Mouse (Mus musculus): Measurements from ENCODE around the gene Klhl6. TPM values are rescaled to one million over a fixed set of nuclear protein-coding genes. Genes with fewer than 3 reads are reported as not detected.

The Klhl6 gene
- polyA plus RNA-seq, 1 experiment from 2014 or later, result 2.6 TPM

GRCm38 (mm10) chr16:19962951-19963350 is 19.9 kb downstream of the Klhl6 start:
- 68% methylated on average over 3 of the region's 3 CpGs for WGBS

GRCm38 (mm10) chr16:19961070-19961469 is 21.8 kb downstream of the Klhl6 start:
- no peak for ATAC-seq
- Histone ChIP-seq H3K36me3 (ENCODE audit: control insufficient read depth, insufficient read depth) (no peaks in the 10 kb centered on the region), H3K9me3 (ENCODE audit: control insufficient read depth) (no peaks in the 10 kb centered on the region), H3K4me1 (replicated peaks; ENCODE audit: control insufficient read depth, insufficient read depth, low read length) (no peaks in the 10 kb centered on the region), H3K4me3 (ENCODE audit: low read depth, low read length) (no peak overlapping the region), H3K27me3 (replicated peaks; ENCODE audit: control insufficient read depth, insufficient read depth, low read length) (no peaks in the 10 kb centered on the region), H3K4me2 (replicated peaks; ENCODE audit: low read depth) (no peak overlapping the region), H3K27ac (ENCODE audit: low read depth, low read length) (no peak overlapping the region), H3K9ac (ENCODE audit: low read depth, low read length) (no peak overlapping the region)
- 80% methylated on average over 2 of the region's 2 CpGs for WGBS
- no peak for TF ChIP-seq CTCF (IDR thresholded peaks at IDR 0.05; ENCODE audit: low read depth)

More at GRCm38 (mm10) chr16:19962951-19963350, 19.9 kb downstream of the Klhl6 start:
- H3K4me2 ChIP-seq (replicated peaks; ENCODE audit: low read depth), result no peak overlapping the region
- H3K27ac ChIP-seq (ENCODE audit: low read depth, low read length), result no peak overlapping the region
- TF ChIP-seq CTCF (IDR thresholded peaks at IDR 0.05; ENCODE audit: low read depth), result no peak
- H3K9me3 ChIP-seq (ENCODE audit: control insufficient read depth), result no peaks in the 10 kb centered on the region
- no peak for ATAC-seq
- no peaks in the 10 kb centered on the region for H3K36me3 ChIP-seq (ENCODE audit: control insufficient read depth, insufficient read depth)
- H3K9ac ChIP-seq (ENCODE audit: low read depth, low read length), result no peak overlapping the region
- no peak overlapping the region for H3K4me3 ChIP-seq (ENCODE audit: low read depth, low read length)
- H3K27me3 ChIP-seq (replicated peaks; ENCODE audit: control insufficient read depth, insufficient read depth, low read length), result no peaks in the 10 kb centered on the region
- H3K4me1 ChIP-seq (replicated peaks; ENCODE audit: control insufficient read depth, insufficient read depth, low read length), result no peaks in the 10 kb centered on the region

GRCm38 (mm10) chr16:19960407-19961058 is 22.3 kb downstream of the Klhl6 start:
- ATAC-seq, result no peak
- 60% methylated on average over 4 of the region's 4 CpGs for WGBS
- H3K4me2 ChIP-seq (replicated peaks; ENCODE audit: low read depth), result no peak overlapping the region
- H3K27me3 ChIP-seq (replicated peaks; ENCODE audit: control insufficient read depth, insufficient read depth, low read length), result no peaks in the 10 kb centered on the region
- H3K36me3 ChIP-seq (ENCODE audit: control insufficient read depth, insufficient read depth), result no peaks in the 10 kb centered on the region
- H3K9me3 ChIP-seq (ENCODE audit: control insufficient read depth), result no peaks in the 10 kb centered on the region
- H3K4me3 ChIP-seq (ENCODE audit: low read depth, low read length), result no peak overlapping the region
- no peak overlapping the region for H3K9ac ChIP-seq (ENCODE audit: low read depth, low read length)
- H3K27ac ChIP-seq (ENCODE audit: low read depth, low read length), result no peak overlapping the region
- TF ChIP-seq CTCF (IDR thresholded peaks at IDR 0.05; ENCODE audit: low read depth), result no peak
- H3K4me1 ChIP-seq (replicated peaks; ENCODE audit: control insufficient read depth, insufficient read depth, low read length), result no peaks in the 10 kb centered on the region

- 87% methylated on average over 5 of the region's 5 CpGs for WGBS
- Histone ChIP-seq H3K9me3 (ENCODE audit: control insufficient read depth) (no peaks in the 10 kb centered on the region), H3K4me3 (ENCODE audit: low read depth, low read length) (no peak overlapping the region), H3K9ac (ENCODE audit: low read depth, low read length) (no peak overlapping the region), H3K36me3 (ENCODE audit: control insufficient read depth, insufficient read depth) (no peaks in the 10 kb centered on the region), H3K27me3 (replicated peaks; ENCODE audit: control insufficient read depth, insufficient read depth, low read length) (no peaks in the 10 kb centered on the region), H3K27ac (ENCODE audit: low read depth, low read length) (no peak overlapping the region), H3K4me1 (replicated peaks; ENCODE audit: control insufficient read depth, insufficient read depth, low read length) (no peaks in the 10 kb centered on the region), H3K4me2 (replicated peaks; ENCODE audit: low read depth) (no peak overlapping the region)
- TF ChIP-seq CTCF (IDR thresholded peaks at IDR 0.05; ENCODE audit: low read depth), result no peak
- ATAC-seq, result no peak
Observed at GRCm38 (mm10) chr16:19957051-19957450, 25.8 kb downstream of the Klhl6 start.

- 85% methylated on average over 3 of the region's 3 CpGs for WGBS
- Histone ChIP-seq H3K27ac (ENCODE audit: low read depth, low read length) (no peak overlapping the region), H3K4me2 (replicated peaks; ENCODE audit: low read depth) (no peak overlapping the region), H3K4me1 (replicated peaks; ENCODE audit: control insufficient read depth, insufficient read depth, low read length) (no peaks in the 10 kb centered on the region), H3K4me3 (ENCODE audit: low read depth, low read length) (no peak overlapping the region), H3K9ac (ENCODE audit: low read depth, low read length) (no peak overlapping the region), H3K27me3 (replicated peaks; ENCODE audit: control insufficient read depth, insufficient read depth, low read length) (no peaks in the 10 kb centered on the region), H3K9me3 (ENCODE audit: control insufficient read depth) (no peaks in the 10 kb centered on the region), H3K36me3 (ENCODE audit: control insufficient read depth, insufficient read depth) (no peaks in the 10 kb centered on the region)
- ATAC-seq, result no peak
- TF ChIP-seq CTCF (IDR thresholded peaks at IDR 0.05; ENCODE audit: low read depth), result no peak
Observed at GRCm38 (mm10) chr16:19947336-19947735, 35.5 kb downstream of the Klhl6 start.

- no peaks in the 10 kb centered on the region for H3K27me3 ChIP-seq (replicated peaks; ENCODE audit: control insufficient read depth, insufficient read depth, low read length)
- no peak overlapping the region for H3K27ac ChIP-seq (ENCODE audit: low read depth, low read length)
- TF ChIP-seq CTCF (IDR thresholded peaks at IDR 0.05; ENCODE audit: low read depth), result no peak
- no peak overlapping the region for H3K4me2 ChIP-seq (replicated peaks; ENCODE audit: low read depth)
- H3K4me3 ChIP-seq (ENCODE audit: low read depth, low read length), result no peak overlapping the region
- ATAC-seq, result no peak
- 71% methylated on average over 11 of the region's 11 CpGs for WGBS
- no peaks in the 10 kb centered on the region for H3K9me3 ChIP-seq (ENCODE audit: control insufficient read depth)
- no peak overlapping the region for H3K9ac ChIP-seq (ENCODE audit: low read depth, low read length)
- no peaks in the 10 kb centered on the region for H3K36me3 ChIP-seq (ENCODE audit: control insufficient read depth, insufficient read depth)
- H3K4me1 ChIP-seq (replicated peaks; ENCODE audit: control insufficient read depth, insufficient read depth, low read length), result no peaks in the 10 kb centered on the region
Observed at GRCm38 (mm10) chr16:19946578-19947298, 36.1 kb downstream of the Klhl6 start.
